Mouse (Mus musculus) embryonic stem cell, embryonic (primary cell): ENCODE measurements around the gene Ppif.

Experiments
- CTCF ChIA-PET, 4 experiments: fragments of 300-600 bp in 2 of 4; fragments of 350-600 bp in 2 of 4; sonication (Branson Sonifier 250); formaldehyde crosslinking; loops; one replicate each; lab custom pipeline; 2022; ENCODE audit warnings: inconsistent platforms in 2 of 4; lab: Charles Lee
- POLR2A ChIA-PET, 4 experiments: fragments of 300-600 bp in 2 of 4; fragments of 350-600 bp in 2 of 4; sonication (Branson Sonifier 250); formaldehyde crosslinking; loops; one replicate each; lab custom pipeline; 2022; ENCODE audit warnings: antibody characterized with exemption in 4 of 4, inconsistent platforms in 1 of 4; lab: Charles Lee

Ppif gene

GRCm38 (mm10) chr14:25682020-25682419, 11.9 kb upstream of the Ppif start:
- CTCF ChIA-PET = interaction anchor here in 2 of 4 experiments (0.6 to 0.9 kb wide), 2 partner anchors 36 kb away, joined by 3 read pairs; no protein-coding TSS in a partner anchor
- POLR2A ChIA-PET = interaction anchor here in 2 of 4 experiments (1.3 to 1.5 kb wide), 2 partner anchors 15 to 16 kb away, joined by 3 to 4 read pairs; no protein-coding TSS in a partner anchor

GRCm38 (mm10) chr14:25686216-25686945, 7.6 kb upstream of the Ppif start:
- ChIA-PET POLR2A (interaction anchor here in 3 of 4 experiments (0.6 to 1.5 kb wide), 5 partner anchors 8 to 59 kb away, joined by 3 read pairs; partner anchors contain the start of gene Ppif (in 1 of the 3)), CTCF (interaction anchor here in 2 of 4 experiments (0.6 to 1.0 kb wide), 3 partner anchors 39 to 1285 kb away, joined by 3 read pairs; partner anchors contain the start of gene Appl1 (in 1 of the 2))

GRCm38 (mm10) chr14:25686983-25687901, 6.7 kb upstream of the Ppif start:
- ChIA-PET POLR2A (interaction anchor here in 3 of 4 experiments (0.6 to 1.6 kb wide), 8 partner anchors 7 to 116 kb away, joined by 3 to 7 read pairs (median 3); partner anchors contain the start of gene Ppif (in 1 of the 3)), CTCF (interaction anchor here in 1 of 4 experiments (0.9 kb wide), 1 partner anchor 39 kb away, joined by 3 read pairs; no protein-coding TSS in a partner anchor)

- ChIA-PET CTCF (interaction anchor here in 1 of 4 experiments (1.1 kb wide), 1 partner anchor 9 kb away, joined by 5 read pairs; no protein-coding TSS in a partner anchor), POLR2A (interaction anchor here in 2 of 4 experiments (1.0 to 1.5 kb wide), 2 partner anchors 17 to 60 kb away, joined by 3 to 5 read pairs; no protein-coding TSS in a partner anchor)
These were observed 575 bp upstream of the Ppif start for GRCm38 (mm10) chr14:25693271-25693887.

GRCm38 (mm10) chr14:25694569-25694897, 579 bp downstream of the Ppif start:
- ChIA-PET CTCF (interaction anchor here in 3 of 4 experiments (0.7 to 2.0 kb wide), 9 partner anchors 13 to 106 kb away, joined by 3 to 5 read pairs (median 3); no protein-coding TSS in a partner anchor), POLR2A (interaction anchor here in 3 of 4 experiments (0.7 to 2.0 kb wide), 20 partner anchors 8 to 1204 kb away, joined by 3 to 10 read pairs (median 4); partner anchors contain the start of genes Anxa11 (in 1 of the 3) and Zcchc24 (in 1 of the 3))

- POLR2A ChIA-PET = interaction anchor here in 3 of 4 experiments (0.5 to 2.0 kb wide), 23 partner anchors 8 to 1204 kb away, joined by 3 to 10 read pairs (median 4); partner anchors contain the start of genes Anxa11 (in 1 of the 3) and Zcchc24 (in 1 of the 3)
- CTCF ChIA-PET = interaction anchor here in 3 of 4 experiments (0.7 to 2.0 kb wide), 9 partner anchors 13 to 105 kb away, joined by 3 to 5 read pairs (median 3); no protein-coding TSS in a partner anchor
These were observed 1.1 kb downstream of the Ppif start for GRCm38 (mm10) chr14:25695059-25695458.

- CTCF ChIA-PET = interaction anchor here in 3 of 4 experiments (0.7 to 1.1 kb wide), 3 partner anchors 46 to 585 kb away, joined by 3 to 4 read pairs (median 3); no protein-coding TSS in a partner anchor
These were observed 2.4 kb downstream of the Ppif start for GRCm38 (mm10) chr14:25696356-25696755.

GRCm38 (mm10) chr14:25701986-25702385, 8.0 kb downstream of the Ppif start:
- CTCF ChIA-PET = interaction anchor here in 3 of 4 experiments (0.7 to 2.0 kb wide), 10 partner anchors 9 to 880 kb away, joined by 3 to 6 read pairs (median 4); no protein-coding TSS in a partner anchor
- POLR2A ChIA-PET = interaction anchor here in 2 of 4 experiments (0.5 to 1.7 kb wide), 9 partner anchors 11 to 943 kb away, joined by 3 read pairs; no protein-coding TSS in a partner anchor

More at GRCm38 (mm10) chr14:25696356-25696755, 2.4 kb downstream of the Ppif start:
- POLR2A ChIA-PET = interaction anchor here in 2 of 4 experiments (0.7 to 2.5 kb wide), 11 partner anchors 9 to 145 kb away, joined by 3 to 10 read pairs (median 3); partner anchors contain the start of gene Anxa11 (in 1 of the 2)

GRCm38 (mm10) chr14:25707691-25708181, 13.8 kb downstream of the Ppif start:
- CTCF ChIA-PET = interaction anchor here (0.5 to 3.0 kb wide), 18 partner anchors 10 to 945 kb away, joined by 3 to 12 read pairs (median 3); no protein-coding TSS in a partner anchor
- POLR2A ChIA-PET = interaction anchor here in 1 of 4 experiments (1.0 to 1.8 kb wide), 2 partner anchors 11 kb away, joined by 4 to 6 read pairs; no protein-coding TSS in a partner anchor

GRCm38 (mm10) chr14:25708451-25708850, 14.5 kb downstream of the Ppif start:
- ChIA-PET CTCF (interaction anchor here (0.6 to 3.0 kb wide), 9 partner anchors 14 to 97 kb away, joined by 3 to 12 read pairs (median 7); no protein-coding TSS in a partner anchor), POLR2A (interaction anchor here in 2 of 4 experiments (0.8 to 2.1 kb wide), 6 partner anchors 9 to 116 kb away, joined by 3 to 6 read pairs (median 5); no protein-coding TSS in a partner anchor)

- CTCF ChIA-PET = interaction anchor here in 3 of 4 experiments (0.6 to 3.0 kb wide), 6 partner anchors 14 to 97 kb away, joined by 3 to 12 read pairs (median 6); no protein-coding TSS in a partner anchor
- POLR2A ChIA-PET = interaction anchor here in 3 of 4 experiments (0.6 to 2.1 kb wide), 8 partner anchors 9 to 710 kb away, joined by 3 to 6 read pairs (median 4); no protein-coding TSS in a partner anchor
These were observed 15.0 kb downstream of the Ppif start for GRCm38 (mm10) chr14:25708917-25709316.

GRCm38 (mm10) chr14:25710073-25710472, 16.1 kb downstream of the Ppif start:
- ChIA-PET POLR2A (interaction anchor here in 3 of 4 experiments (0.6 to 2.1 kb wide), 8 partner anchors 9 to 947 kb away, joined by 3 to 6 read pairs (median 4); no protein-coding TSS in a partner anchor), CTCF (interaction anchor here in 2 of 4 experiments (0.6 to 1.1 kb wide), 2 partner anchors 90 to 149 kb away, joined by 3 read pairs; no protein-coding TSS in a partner anchor)

- CTCF ChIA-PET = interaction anchor here in 1 of 4 experiments (1.1 kb wide), 1 partner anchor 89 kb away, joined by 3 read pairs; no protein-coding TSS in a partner anchor
- POLR2A ChIA-PET = interaction anchor here in 2 of 4 experiments (0.7 to 2.1 kb wide), 6 partner anchors 9 to 28 kb away, joined by 3 to 6 read pairs (median 3); no protein-coding TSS in a partner anchor
These were observed 16.7 kb downstream of the Ppif start for GRCm38 (mm10) chr14:25710681-25711080.

GRCm38 (mm10) chr14:25711177-25711576, 17.2 kb downstream of the Ppif start:
- POLR2A ChIA-PET = interaction anchor here in 3 of 4 experiments (0.6 to 1.0 kb wide), 3 partner anchors 9 to 72 kb away, joined by 3 to 4 read pairs (median 3); no protein-coding TSS in a partner anchor
- CTCF ChIA-PET = interaction anchor here in 1 of 4 experiments (0.6 to 0.7 kb wide), 2 partner anchors 11 to 121 kb away, joined by 3 to 4 read pairs; no protein-coding TSS in a partner anchor

GRCm38 (mm10) chr14:25711602-25712001, 17.6 kb downstream of the Ppif start:
- CTCF ChIA-PET = interaction anchor here in 1 of 4 experiments (0.6 to 0.7 kb wide), 2 partner anchors 10 to 120 kb away, joined by 3 to 4 read pairs; no protein-coding TSS in a partner anchor

More at GRCm38 (mm10) chr14:25711602-25712001, 17.6 kb downstream of the Ppif start:
- POLR2A ChIA-PET = interaction anchor here in 2 of 4 experiments (0.6 to 1.0 kb wide), 2 partner anchors 8 to 73 kb away, joined by 3 to 4 read pairs; no protein-coding TSS in a partner anchor
